In genomic region chr5:42777120-42777910, GRCm38 (mm10) we compare ENCODE assay signal across 12 mouse cellular contexts.
DNase-seq lines count a peak whose midpoint lies in the region; ATAC-seq and TF ChIP-seq lines count a peak whose summit lies in the region.
"Had no signal": no experiment of that assay in that cellular context is flagged by ENCODE, and none has a peak within 500 bp of the region (broad histone marks: within the 10 kb centered on the region; RNA-seq: fewer than 3 reads in every experiment).

No protein-coding gene starts in this region.

- H3K4me1 ChIP-seq in midbrain, embryonic 14.5 days (ENCODE audit: control insufficient read depth, insufficient read depth, low read length): no peaks in the 10 kb centered on the region
- no peaks in the 10 kb centered on the region for H3K4me1 ChIP-seq in midbrain, embryonic 10.5 days
- H3K4me1 ChIP-seq in forebrain, postnatal 0 days (ENCODE audit: insufficient read depth): 0 out of 2 replicates have a peak, but pooled peaks cover 8% of the 10 kb centered on the region
- no peaks in the 10 kb centered on the region for H3K4me1 ChIP-seq in intestine, embryonic 15.5 days (replicated peaks)
- H3K4me1 ChIP-seq: heart, embryonic 13.5 days; hindbrain, embryonic 15.5 days; liver, embryonic 13.5 days had no signal

- no peak overlapping the region for H3K9ac ChIP-seq in midbrain, embryonic 14.5 days (replicated peaks; ENCODE audit: low read length)
- no peak overlapping the region for H3K9ac ChIP-seq in forebrain, postnatal 0 days
- H3K9ac ChIP-seq in intestine, embryonic 15.5 days: no peak overlapping the region
- H3K9ac ChIP-seq: heart, embryonic 13.5 days; hindbrain, embryonic 15.5 days; liver, embryonic 13.5 days had no signal

- TF ChIP-seq CTCF in forebrain, postnatal 0 days (IDR thresholded peaks at IDR 0.05; ENCODE audit: low read depth): no peak

- ATAC-seq in midbrain, embryonic 14.5 days (ENCODE audit: low FRiP score, low TSS enrichment): no peak
- ATAC-seq in forebrain, postnatal 0 days: peak; percentile 91
- no peak for ATAC-seq in intestine, embryonic 15.5 days

- H3K27me3 ChIP-seq in midbrain, embryonic 14.5 days (ENCODE audit: control insufficient read depth, insufficient read depth, low read length): no peaks in the 10 kb centered on the region
- no peaks in the 10 kb centered on the region for H3K27me3 ChIP-seq in midbrain, embryonic 10.5 days (ENCODE audit: low read depth, poor library complexity, severe bottlenecking)
- H3K27me3 ChIP-seq in forebrain, postnatal 0 days (ENCODE audit: insufficient read depth, low read length): no peaks in the 10 kb centered on the region
- H3K27me3 ChIP-seq in intestine, embryonic 15.5 days (replicated peaks): no peaks in the 10 kb centered on the region
- H3K27me3 ChIP-seq: heart, embryonic 13.5 days; hindbrain, embryonic 15.5 days; liver, embryonic 13.5 days had no signal

- H3K27ac ChIP-seq in midbrain, embryonic 14.5 days (replicated peaks; ENCODE audit: low read depth, low read length): no peak overlapping the region
- no peak overlapping the region for H3K27ac ChIP-seq in midbrain, embryonic 10.5 days (replicated peaks)
- H3K27ac ChIP-seq in forebrain, postnatal 0 days (ENCODE audit: low read depth, low read length): peak overlapping the region; percentile 45; the same call in 1 of the 2 replicates
- no peak overlapping the region for H3K27ac ChIP-seq in intestine, embryonic 15.5 days
- H3K27ac ChIP-seq: heart, embryonic 13.5 days; hindbrain, embryonic 15.5 days; left cerebral cortex, adult 2 months; liver, embryonic 13.5 days had no signal

- H3K9me3 ChIP-seq in midbrain, embryonic 14.5 days (ENCODE audit: control insufficient read depth, low read length): no peaks in the 10 kb centered on the region
- no peaks in the 10 kb centered on the region for H3K9me3 ChIP-seq in midbrain, embryonic 10.5 days (replicated peaks)
- H3K9me3 ChIP-seq in forebrain, postnatal 0 days (ENCODE audit: low read length): no peaks in the 10 kb centered on the region
- H3K9me3 ChIP-seq in intestine, embryonic 15.5 days: no peaks in the 10 kb centered on the region
- H3K9me3 ChIP-seq: heart, embryonic 13.5 days; hindbrain, embryonic 15.5 days; liver, embryonic 13.5 days had no signal

- H3K4me2 ChIP-seq in midbrain, embryonic 14.5 days (ENCODE audit: low read length): no peak overlapping the region
- peak overlapping the region; percentile 19 for H3K4me2 ChIP-seq in forebrain, postnatal 0 days (ENCODE audit: low read depth)
- H3K4me2 ChIP-seq in intestine, embryonic 15.5 days (replicated peaks): no peak overlapping the region
- H3K4me2 ChIP-seq: heart, embryonic 13.5 days; hindbrain, embryonic 15.5 days; liver, embryonic 13.5 days had no signal

- no peaks in the 10 kb centered on the region for H3K36me3 ChIP-seq in midbrain, embryonic 14.5 days (ENCODE audit: control insufficient read depth, insufficient read depth, low read length)
- H3K36me3 ChIP-seq in midbrain, embryonic 10.5 days: no peaks in the 10 kb centered on the region
- H3K36me3 ChIP-seq in forebrain, postnatal 0 days (ENCODE audit: insufficient read depth): no peaks in the 10 kb centered on the region
- no peaks in the 10 kb centered on the region for H3K36me3 ChIP-seq in intestine, embryonic 15.5 days
- H3K36me3 ChIP-seq: heart, embryonic 13.5 days; hindbrain, embryonic 15.5 days; liver, embryonic 13.5 days had no signal

- DNase-seq in midbrain, embryonic 14.5 days: peak; percentile 16
- no peak for DNase-seq in midbrain, embryonic 10.5 days (ENCODE audit: low spot score)
- peak; percentile 63 for DNase-seq in forebrain, postnatal 0 days
- peak; percentile 14 to 18 for DNase-seq in layer of hippocampus, postnatal 14 days (ENCODE audit: low spot score in 2 of 2)
- DNase-seq in right cerebral cortex, postnatal 4 days: peak; percentile 3
- no peak for DNase-seq in ovary, postnatal 14 days (ENCODE audit: low spot score)
- DNase-seq: gastrocnemius, postnatal 36 days; liver, embryonic 13.5 days had no signal

- 54% methylated on average over 8 of the region's 8 CpGs for WGBS in midbrain, embryonic 14.5 days
- WGBS in midbrain, embryonic 10.5 days: 83% methylated on average over 8 of the region's 8 CpGs
- 13% methylated on average over 8 of the region's 8 CpGs for WGBS in forebrain, postnatal 0 days
- 88% methylated on average over 8 of the region's 8 CpGs for WGBS in intestine, embryonic 15.5 days

- no peak overlapping the region for H3K4me3 ChIP-seq in midbrain, embryonic 14.5 days (replicated peaks; ENCODE audit: low read depth, low read length)
- H3K4me3 ChIP-seq in midbrain, embryonic 10.5 days: no peak overlapping the region
- no peak overlapping the region for H3K4me3 ChIP-seq in forebrain, postnatal 0 days (ENCODE audit: low read depth, low read length)
- no peak overlapping the region for H3K4me3 ChIP-seq in intestine, embryonic 15.5 days (replicated peaks)
- H3K4me3 ChIP-seq: heart, embryonic 13.5 days; hindbrain, embryonic 15.5 days; left cerebral cortex, adult 2 months; liver, embryonic 13.5 days had no signal

Comparison
In these comparisons a context has a peak if more than half of its experiments do, and no peak if none do; other contexts are left out.
1. DNase-seq: peak in midbrain, embryonic 14.5 days (single experiment), forebrain, postnatal 0 days (single experiment), layer of hippocampus, postnatal 14 days (2 of 2) and right cerebral cortex, postnatal 4 days (single experiment); none in midbrain, embryonic 10.5 days (single experiment) and ovary, postnatal 14 days (single experiment).